Mouse (Mus musculus) heart, embryonic 15.5 days (tissue): ENCODE measurements around the gene Fam69a. TPM values are rescaled to one million over a fixed set of nuclear protein-coding genes. Genes with fewer than 3 reads are reported as not detected.
"Not testable (repeated sequence)": the region's sequence is repeated elsewhere in the genome, so short reads cannot be mapped to it uniquely, and the experiment has no call there.

Source experiments
- ATAC-seq: fragments of 200-750 bp; cut with Nextera tagmentation; replicated peaks from 2 replicates; pipeline ENCODE4 v1.8.0; 2017; ENCODE audit warnings: low read depth, moderate TSS enrichment; ENCODE audit not compliant: insufficient number of reproducible peaks, insufficient read depth, low FRiP score
- H3K27ac ChIP-seq: fragments of 300-500 bp; sonication (generic); 2 replicates; pipeline ENCODE4 v1.5.1; 2015; ENCODE audit warnings: mild to moderate bottlenecking, inconsistent platforms
- H3K27me3 ChIP-seq: fragments of 300-500 bp; sonication (generic); 2 replicates; pipeline ENCODE4 v1.6.1; 2015; ENCODE audit warnings: inconsistent platforms
- H3K36me3 ChIP-seq: fragments of 300-500 bp; sonication (generic); 2 replicates; pipeline ENCODE4 v1.6.1; 2015; ENCODE audit warnings: mild to moderate bottlenecking, inconsistent platforms
- H3K4me1 ChIP-seq: fragments of 300-500 bp; sonication (generic); replicated peaks from 2 replicates; pipeline ENCODE4 v1.6.1; 2015; ENCODE audit warnings: inconsistent platforms
- H3K4me2 ChIP-seq: fragments of 300-500 bp; sonication (generic); 2 replicates; pipeline ENCODE4 v1.6.1; 2015; ENCODE audit warnings: inconsistent platforms, mild to moderate bottlenecking, moderate library complexity
- H3K4me3 ChIP-seq: fragments of 300-500 bp; sonication (generic); 2 replicates; pipeline ENCODE4 v1.5.1; 2015; ENCODE audit warnings: mild to moderate bottlenecking, inconsistent platforms
- H3K9ac ChIP-seq: fragments of 300-500 bp; sonication (generic); 2 replicates; pipeline ENCODE4 v1.6.1; 2015; ENCODE audit warnings: mild to moderate bottlenecking, inconsistent platforms
- H3K9me3 ChIP-seq: fragments of 300-500 bp; sonication (generic); replicated peaks from 2 replicates; pipeline ENCODE4 v1.6.1; 2016; ENCODE audit warnings: inconsistent platforms
- WGBS: fragments of 180-500 bp; shearing (Covaris S2); methylation state at CpG from one replicate; pipeline ENCODE4 v1.1.7; 2015; ENCODE audit warnings: mixed read lengths; 5-methylcytosine and 5-hydroxymethylcytosine counted together
- polyA plus RNA-seq: library from polyadenylated mRNA; unstranded; fragments of >200 nt; fragmentation: Nextera tagmentation; extraction: Ambion mirVana; gene quantifications from 2 replicates; pipeline ENCODE4 v1.2.1, GENCODE M21; 2015

Gene Fam69a
- polyA plus RNA-seq, 1 experiment from 2014 or later, result 19.1 TPM

GRCm38 (mm10) chr5:107941222-107941621 lies 45.7 kb downstream of the Fam69a start:
- Histone ChIP-seq H3K4me1 (no peaks in the 10 kb centered on the region), H3K4me2 (no peak overlapping the region), H3K27me3 (no peaks in the 10 kb centered on the region), H3K9me3 (no peaks in the 10 kb centered on the region), H3K36me3 (no peaks in the 10 kb centered on the region), H3K4me3 (no peak overlapping the region), H3K9ac (no peak overlapping the region), H3K27ac (no peak overlapping the region)
- WGBS, result 35% methylated on average over 6 of the region's 6 CpGs
- ATAC-seq, result no peak

- no peak for ATAC-seq
- Histone ChIP-seq H3K9ac (no peak overlapping the region), H3K27ac (no peak overlapping the region), H3K4me2 (no peak overlapping the region), H3K4me3 (no peak overlapping the region), H3K4me1 (no peaks in the 10 kb centered on the region), H3K27me3 (no peaks in the 10 kb centered on the region), H3K36me3 (no peaks in the 10 kb centered on the region), H3K9me3 (no peaks in the 10 kb centered on the region)
- 57% methylated on average over 3 of the region's 3 CpGs for WGBS
Observed at GRCm38 (mm10) chr5:107939701-107940100, 47.2 kb downstream of the Fam69a start.

GRCm38 (mm10) chr5:107938886-107939285 lies 48.0 kb downstream of the Fam69a start:
- H3K4me3 ChIP-seq, result no peak overlapping the region
- H3K27ac ChIP-seq, result no peak overlapping the region
- no peaks in the 10 kb centered on the region for H3K4me1 ChIP-seq
- WGBS, result 85% methylated on average over 2 of the region's 2 CpGs
- no peaks in the 10 kb centered on the region for H3K27me3 ChIP-seq
- no peak overlapping the region for H3K4me2 ChIP-seq
- H3K9ac ChIP-seq, result no peak overlapping the region
- ATAC-seq, result no peak
- no peaks in the 10 kb centered on the region for H3K36me3 ChIP-seq
- H3K9me3 ChIP-seq, result no peaks in the 10 kb centered on the region

GRCm38 (mm10) chr5:107938483-107938882 lies 48.4 kb downstream of the Fam69a start:
- not testable (repeated sequence) for H3K4me2 ChIP-seq, H3K4me1 ChIP-seq, H3K27ac ChIP-seq, ATAC-seq, H3K27me3 ChIP-seq, H3K9me3 ChIP-seq, H3K4me3 ChIP-seq, H3K36me3 ChIP-seq, H3K9ac ChIP-seq
- WGBS, result 74% methylated on average over 1 of the region's 1 CpGs

GRCm38 (mm10) chr5:107936625-107937389 lies 50.1 kb downstream of the Fam69a start:
- ATAC-seq, result no peak
- WGBS, result 88% methylated on average over 10 of the region's 10 CpGs
- H3K4me1 ChIP-seq, result no peaks in the 10 kb centered on the region
- H3K36me3 ChIP-seq, result no peaks in the 10 kb centered on the region
- H3K4me2 ChIP-seq, result no peak overlapping the region
- H3K27ac ChIP-seq, result no peak overlapping the region
- no peaks in the 10 kb centered on the region for H3K27me3 ChIP-seq
- no peak overlapping the region for H3K9ac ChIP-seq
- H3K4me3 ChIP-seq, result no peak overlapping the region
- no peaks in the 10 kb centered on the region for H3K9me3 ChIP-seq

DNA sequence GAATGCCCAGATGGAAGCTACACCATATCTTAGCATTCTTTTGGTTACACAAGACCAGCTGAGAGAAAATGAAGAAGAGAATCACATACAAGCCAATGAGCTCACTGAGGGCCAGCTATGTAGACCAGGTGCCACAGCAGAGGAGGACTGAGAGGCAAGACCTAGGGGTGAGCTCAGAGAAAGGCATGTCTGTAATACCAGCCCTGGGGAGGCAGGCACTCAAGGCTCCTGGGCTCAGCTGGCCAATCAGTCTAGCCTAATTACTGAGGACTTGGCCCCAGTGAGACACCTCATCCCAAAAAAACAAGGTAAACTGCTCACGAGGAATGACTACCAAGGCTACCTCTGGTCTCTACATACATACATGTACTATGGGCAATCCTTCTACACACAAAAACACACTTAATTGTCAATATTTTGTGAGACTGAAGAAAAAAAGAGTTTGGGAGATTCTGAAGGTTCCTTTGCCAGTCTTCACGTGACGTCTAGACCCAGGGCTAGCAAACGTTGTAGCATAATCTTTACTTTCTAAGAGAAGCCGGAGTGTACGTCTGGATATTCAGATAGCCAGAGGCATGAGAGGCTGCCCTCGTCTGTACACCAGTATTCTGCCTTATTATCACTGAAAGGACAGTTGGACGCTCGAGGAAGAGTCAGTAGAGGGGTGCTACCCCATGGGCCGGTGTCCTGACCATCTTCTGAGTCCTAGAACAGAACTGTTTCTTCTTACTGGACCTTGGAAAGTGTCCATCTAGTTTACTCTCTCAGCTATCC lies 51.9 kb downstream of the Fam69a start:
- no peak overlapping the region for H3K4me2 ChIP-seq
- ATAC-seq, result no peak
- no peaks in the 10 kb centered on the region for H3K4me1 ChIP-seq

GRCm38 (mm10) chr5:107933202-107933974 lies 53.5 kb downstream of the Fam69a start:
- no peak for ATAC-seq
- WGBS, result 77% methylated on average over 4 of the region's 4 CpGs

More for the DNA sequence above, 51.9 kb downstream of the Fam69a start:
- Histone ChIP-seq H3K4me3 (no peak overlapping the region), H3K27ac (no peak overlapping the region), H3K27me3 (no peaks in the 10 kb centered on the region), H3K9me3 (no peaks in the 10 kb centered on the region), H3K36me3 (no peaks in the 10 kb centered on the region), H3K9ac (no peak overlapping the region)
- 85% methylated on average over 10 of the region's 10 CpGs for WGBS

DNA sequence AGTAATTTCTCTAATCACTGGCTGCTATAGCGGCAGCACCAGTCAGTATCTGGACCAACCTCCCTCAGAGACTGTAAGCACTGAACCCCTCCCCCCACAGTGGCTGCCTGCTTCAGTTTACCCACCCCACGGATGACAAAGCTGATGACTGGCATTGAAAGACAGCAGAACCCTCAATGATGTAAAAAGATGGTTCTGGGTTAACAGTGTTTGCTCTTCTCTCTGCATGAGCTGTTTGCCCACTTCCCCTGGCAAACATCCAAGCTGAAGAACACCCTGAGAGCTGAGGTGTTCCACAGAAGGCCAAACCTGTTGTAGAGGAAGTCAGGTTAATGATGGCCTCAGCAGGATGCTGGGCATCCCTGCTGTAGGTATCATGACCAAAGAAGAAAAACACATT lies 54.3 kb downstream of the Fam69a start:
- Histone ChIP-seq H3K36me3 (no peaks in the 10 kb centered on the region), H3K4me3 (no peak overlapping the region), H3K4me1 (no peaks in the 10 kb centered on the region), H3K9me3 (no peaks in the 10 kb centered on the region), H3K9ac (no peak overlapping the region), H3K27me3 (no peaks in the 10 kb centered on the region), H3K27ac (no peak overlapping the region), H3K4me2 (no peak overlapping the region)
- WGBS, result 46% methylated on average over 2 of the region's 2 CpGs
- ATAC-seq, result no peak

More at GRCm38 (mm10) chr5:107933202-107933974, 53.5 kb downstream of the Fam69a start:
- H3K36me3 ChIP-seq, result no peaks in the 10 kb centered on the region
- no peaks in the 10 kb centered on the region for H3K9me3 ChIP-seq
- no peak overlapping the region for H3K4me3 ChIP-seq
- H3K4me2 ChIP-seq, result no peak overlapping the region
- H3K9ac ChIP-seq, result no peak overlapping the region
- H3K27me3 ChIP-seq, result no peaks in the 10 kb centered on the region
- no peak overlapping the region for H3K27ac ChIP-seq
- no peaks in the 10 kb centered on the region for H3K4me1 ChIP-seq

DNA sequence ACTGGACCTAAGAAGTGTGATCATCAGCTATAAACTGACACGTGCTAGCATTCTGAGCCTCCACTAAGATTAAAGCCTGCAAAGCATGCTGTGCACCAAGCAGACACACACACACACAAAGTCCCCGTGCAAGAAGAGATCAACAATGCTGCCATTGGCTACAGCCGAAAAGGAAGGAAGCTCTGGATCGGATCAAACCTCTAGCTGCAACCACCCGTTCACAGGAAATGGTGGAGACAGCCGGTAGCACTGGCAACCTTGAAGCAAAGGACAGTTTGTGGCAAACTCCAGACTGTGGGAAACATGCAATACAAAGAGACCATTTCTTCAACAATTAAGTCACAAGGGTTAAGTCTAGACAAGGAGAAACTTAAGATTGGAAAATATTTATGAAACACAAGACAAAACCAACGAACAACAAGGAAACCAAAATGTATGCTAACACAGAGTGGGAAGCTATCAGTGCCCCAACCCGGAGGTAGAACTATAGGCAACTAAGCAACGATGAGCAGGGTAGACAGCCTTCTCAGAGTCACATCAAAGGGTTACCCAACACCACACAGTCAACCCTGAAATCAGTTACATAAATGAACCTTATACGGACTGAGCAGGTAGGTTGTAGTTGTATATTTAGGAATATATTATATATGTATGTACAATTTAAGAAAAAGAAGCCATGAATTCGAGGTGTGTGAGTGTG lies 60.2 kb downstream of the Fam69a start:
- no peak overlapping the region for H3K27ac ChIP-seq
- no peak overlapping the region for H3K9ac ChIP-seq
- no peaks in the 10 kb centered on the region for H3K4me1 ChIP-seq
- H3K4me3 ChIP-seq, result no peak overlapping the region
- no peak for ATAC-seq
- WGBS, result 61% methylated on average over 11 of the region's 11 CpGs
- no peaks in the 10 kb centered on the region for H3K9me3 ChIP-seq
- H3K4me2 ChIP-seq, result no peak overlapping the region
- no peaks in the 10 kb centered on the region for H3K27me3 ChIP-seq
- H3K36me3 ChIP-seq, result no peaks in the 10 kb centered on the region

GRCm38 (mm10) chr5:107924564-107924963 lies 62.3 kb downstream of the Fam69a start:
- Histone ChIP-seq H3K27ac (no peak overlapping the region), H3K9me3 (no peaks in the 10 kb centered on the region), H3K36me3 (no peaks in the 10 kb centered on the region), H3K4me1 (no peaks in the 10 kb centered on the region), H3K27me3 (no peaks in the 10 kb centered on the region), H3K4me3 (no peak overlapping the region), H3K4me2 (no peak overlapping the region), H3K9ac (no peak overlapping the region)
- no peak for ATAC-seq
- WGBS, result 80% methylated on average over 8 of the region's 8 CpGs

- no peaks in the 10 kb centered on the region for H3K27me3 ChIP-seq
- WGBS, result 78% methylated on average over 1 of the region's 1 CpGs
Observed at GRCm38 (mm10) chr5:107922836-107923235, 64.0 kb downstream of the Fam69a start.

More at GRCm38 (mm10) chr5:107922836-107923235, 64.0 kb downstream of the Fam69a start:
- Histone ChIP-seq H3K27ac (no peak overlapping the region), H3K4me1 (no peaks in the 10 kb centered on the region), H3K9ac (no peak overlapping the region), H3K9me3 (no peaks in the 10 kb centered on the region), H3K4me2 (no peak overlapping the region), H3K4me3 (no peak overlapping the region), H3K36me3 (no peaks in the 10 kb centered on the region)
- no peak for ATAC-seq
